Mouse (Mus musculus) limb, embryonic 15.5 days (tissue): ENCODE results near the gene Ncaph. TPM values are rescaled to one million over a fixed set of nuclear protein-coding genes. Genes with fewer than 3 reads are reported as not detected.
"Not testable (repeated sequence)": the region's sequence is repeated elsewhere in the genome, so short reads cannot be mapped to it uniquely, and the experiment has no call there.

Source experiments
- ATAC-seq: fragments of 200-750 bp; cut with Nextera tagmentation; 2 replicates; pipeline ENCODE4 v1.8.0; 2017; ENCODE audit warnings: low read depth, moderate TSS enrichment; ENCODE audit not compliant: insufficient number of reproducible peaks, low FRiP score, low TSS enrichment
- H3K27ac ChIP-seq: fragments of 300-500 bp; sonication (generic); 2 replicates; pipeline ENCODE4 v1.5.1; 2015; ENCODE audit warnings: moderate library complexity, mild to moderate bottlenecking, inconsistent platforms
- H3K27me3 ChIP-seq: fragments of 300-500 bp; sonication (generic); 2 replicates; pipeline ENCODE4 v1.6.1; 2015; ENCODE audit warnings: inconsistent platforms
- H3K36me3 ChIP-seq: fragments of 300-500 bp; sonication (generic); 2 replicates; pipeline ENCODE4 v1.6.1; 2015; ENCODE audit warnings: inconsistent platforms
- H3K4me1 ChIP-seq: fragments of 300-500 bp; sonication (generic); 2 replicates; pipeline ENCODE4 v1.6.1; 2015; ENCODE audit warnings: inconsistent platforms
- H3K4me2 ChIP-seq: fragments of 300-500 bp; sonication (generic); 2 replicates; pipeline ENCODE4 v1.6.1; 2015; ENCODE audit warnings: mild to moderate bottlenecking, inconsistent platforms
- H3K4me3 ChIP-seq: fragments of 300-500 bp; sonication (generic); 2 replicates; pipeline ENCODE4 v1.5.1; 2015; ENCODE audit warnings: mild to moderate bottlenecking, inconsistent platforms
- H3K9ac ChIP-seq: fragments of 300-500 bp; sonication (generic); 2 replicates; pipeline ENCODE4 v1.6.1; 2015; ENCODE audit warnings: inconsistent platforms
- H3K9me3 ChIP-seq: fragments of 300-500 bp; sonication (generic); 2 replicates; pipeline ENCODE4 v1.6.1; 2016; ENCODE audit warnings: inconsistent platforms
- WGBS: fragments of 180-500 bp; shearing (Covaris S2); methylation state at CpG from one replicate; pipeline ENCODE4 v1.1.7; 2015; 5-methylcytosine and 5-hydroxymethylcytosine counted together
- polyA plus RNA-seq: library from polyadenylated mRNA; unstranded; fragments of >200 nt; fragmentation: Nextera tagmentation; extraction: Ambion mirVana; gene quantifications from 2 replicates; pipeline ENCODE4 v1.2.1, GENCODE M21; 2015

Ncaph gene
- 61.3 and 62.5 TPM in 2 replicates for polyA plus RNA-seq

DNA sequence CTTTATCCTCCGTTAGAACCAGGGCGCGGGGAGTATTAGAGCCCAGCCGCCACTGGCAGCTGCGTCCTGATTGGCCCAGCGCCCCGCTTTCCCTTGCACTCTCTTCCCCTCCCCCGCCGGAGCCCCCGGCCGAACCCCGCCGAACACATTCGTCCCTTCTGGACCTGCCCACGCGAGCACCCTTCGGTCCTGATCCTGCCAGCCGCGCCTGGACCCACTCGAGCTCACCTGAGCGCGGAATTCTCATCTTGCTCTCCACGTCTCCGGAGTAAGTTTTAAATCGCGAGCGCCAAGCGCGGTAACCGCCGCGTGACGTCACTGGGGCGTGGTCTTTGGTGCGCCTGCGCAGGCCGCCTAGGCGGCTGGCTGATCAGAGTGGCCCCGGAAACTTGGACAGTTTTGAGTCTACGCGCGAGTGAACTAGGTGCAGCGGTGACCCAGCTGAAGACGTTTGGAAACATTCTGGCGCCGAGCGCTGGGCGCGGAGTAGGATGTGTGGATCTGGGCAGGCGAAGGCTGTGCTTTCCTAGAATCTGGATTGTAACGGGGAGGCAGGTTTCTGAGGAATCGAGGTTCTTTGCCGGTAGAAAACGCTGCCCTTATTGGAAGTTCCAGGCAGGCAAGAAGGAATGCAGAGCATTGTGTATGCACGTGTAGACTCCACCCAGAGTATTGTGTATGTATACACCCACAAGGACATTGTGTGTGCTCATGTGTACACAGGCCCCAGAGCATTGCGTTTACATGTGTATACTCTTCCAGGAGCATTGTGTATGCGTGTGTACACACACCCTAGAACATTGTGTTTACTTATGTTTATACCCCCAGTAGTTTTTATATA lies at the start of gene Ncaph:
TSS of gene Ncaph (minus strand) at position 334 of the 841 bp plus-strand sequence.
- H3K27ac ChIP-seq, result peak within 1 kb of the TSS; percentile 92
- peak within 1 kb of the TSS; percentile 46 for H3K9ac ChIP-seq
- no peaks in the 10 kb centered on the region for H3K36me3 ChIP-seq
- WGBS, result 1% methylated on average over 57 of the region's 57 CpGs
- H3K4me2 ChIP-seq, result peak within 1 kb of the TSS; percentile 64
- no peaks in the 10 kb centered on the region for H3K27me3 ChIP-seq
- peak; percentile 83 for ATAC-seq
- H3K4me3 ChIP-seq, result peak within 1 kb of the TSS; percentile 57
- peaks cover 42% of the 10 kb centered on the region for H3K4me1 ChIP-seq
- no peaks in the 10 kb centered on the region for H3K9me3 ChIP-seq

- Histone ChIP-seq H3K36me3 (no peaks in the 10 kb centered on the region), H3K27me3 (no peaks in the 10 kb centered on the region), H3K4me3 (peak overlapping the region; percentile 55), H3K4me2 (peak overlapping the region; percentile 70), H3K9me3 (no peaks in the 10 kb centered on the region), H3K4me1 (no peaks in the 10 kb centered on the region), H3K27ac (peak overlapping the region; percentile 87), H3K9ac (peak overlapping the region; percentile 71)
- ATAC-seq, result peak; percentile 98
- WGBS, result 2% methylated on average over 17 of the region's 17 CpGs
These were observed 49.0 kb upstream of the Ncaph start for GRCm38 (mm10) chr2:127182598-127183381.

- ATAC-seq, H3K9ac ChIP-seq, H3K4me3 ChIP-seq: not testable (repeated sequence)
These were observed 32.5 kb upstream of the Ncaph start for GRCm38 (mm10) chr2:127166261-127166660.

DNA sequence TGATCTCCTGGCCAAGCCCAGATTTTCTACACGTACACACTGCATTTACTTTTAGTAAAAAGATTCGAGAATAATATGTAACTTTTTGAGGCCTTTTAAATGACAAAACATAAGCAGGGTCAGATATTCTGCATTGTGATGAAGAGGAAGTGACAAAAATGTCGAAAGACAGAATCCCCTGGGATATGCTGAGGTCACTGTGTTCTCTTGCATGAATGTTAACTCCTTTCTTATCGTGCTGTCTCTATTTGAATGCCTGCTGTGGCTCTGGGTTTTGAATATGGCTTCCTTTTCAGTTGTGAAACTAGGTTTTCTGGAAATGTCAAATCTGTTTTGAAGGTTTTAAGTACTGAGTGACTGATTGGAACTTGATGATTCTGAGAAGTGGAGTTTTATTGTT lies 31.9 kb upstream of the Ncaph start:
- 0 out of 2 replicates have a peak, but pooled peaks cover 5% of the 10 kb centered on the region for H3K27me3 ChIP-seq
- no peaks in the 10 kb centered on the region for H3K36me3 ChIP-seq
- no peak for ATAC-seq
- H3K4me1 ChIP-seq, result no peaks in the 10 kb centered on the region
- H3K9ac ChIP-seq, result no peak overlapping the region
- no peak overlapping the region for H3K4me2 ChIP-seq
- no peak overlapping the region for H3K4me3 ChIP-seq
- H3K9me3 ChIP-seq, result no peaks in the 10 kb centered on the region
- no peak overlapping the region for H3K27ac ChIP-seq
- 59% methylated on average over 4 of the region's 4 CpGs for WGBS

More at GRCm38 (mm10) chr2:127166261-127166660, 32.5 kb upstream of the Ncaph start:
- H3K27ac ChIP-seq, H3K4me2 ChIP-seq, H3K9me3 ChIP-seq, H3K27me3 ChIP-seq, H3K36me3 ChIP-seq, H3K4me1 ChIP-seq: not testable (repeated sequence)
- WGBS, result 3% methylated on average over 1 of the region's 1 CpGs

- no peak overlapping the region for H3K27ac ChIP-seq
- no peak overlapping the region for H3K4me3 ChIP-seq
- 79% methylated on average over 3 of the region's 3 CpGs for WGBS
- H3K36me3 ChIP-seq, result peaks cover 11% of the 10 kb centered on the region
- no peak overlapping the region for H3K4me2 ChIP-seq
- ATAC-seq, result no peak
- no peak overlapping the region for H3K9ac ChIP-seq
- no peaks in the 10 kb centered on the region for H3K27me3 ChIP-seq
- H3K9me3 ChIP-seq, result no peaks in the 10 kb centered on the region
- H3K4me1 ChIP-seq, result peaks cover 22% of the 10 kb centered on the region
These were observed 11.9 kb upstream of the Ncaph start for GRCm38 (mm10) chr2:127145699-127146098.

DNA sequence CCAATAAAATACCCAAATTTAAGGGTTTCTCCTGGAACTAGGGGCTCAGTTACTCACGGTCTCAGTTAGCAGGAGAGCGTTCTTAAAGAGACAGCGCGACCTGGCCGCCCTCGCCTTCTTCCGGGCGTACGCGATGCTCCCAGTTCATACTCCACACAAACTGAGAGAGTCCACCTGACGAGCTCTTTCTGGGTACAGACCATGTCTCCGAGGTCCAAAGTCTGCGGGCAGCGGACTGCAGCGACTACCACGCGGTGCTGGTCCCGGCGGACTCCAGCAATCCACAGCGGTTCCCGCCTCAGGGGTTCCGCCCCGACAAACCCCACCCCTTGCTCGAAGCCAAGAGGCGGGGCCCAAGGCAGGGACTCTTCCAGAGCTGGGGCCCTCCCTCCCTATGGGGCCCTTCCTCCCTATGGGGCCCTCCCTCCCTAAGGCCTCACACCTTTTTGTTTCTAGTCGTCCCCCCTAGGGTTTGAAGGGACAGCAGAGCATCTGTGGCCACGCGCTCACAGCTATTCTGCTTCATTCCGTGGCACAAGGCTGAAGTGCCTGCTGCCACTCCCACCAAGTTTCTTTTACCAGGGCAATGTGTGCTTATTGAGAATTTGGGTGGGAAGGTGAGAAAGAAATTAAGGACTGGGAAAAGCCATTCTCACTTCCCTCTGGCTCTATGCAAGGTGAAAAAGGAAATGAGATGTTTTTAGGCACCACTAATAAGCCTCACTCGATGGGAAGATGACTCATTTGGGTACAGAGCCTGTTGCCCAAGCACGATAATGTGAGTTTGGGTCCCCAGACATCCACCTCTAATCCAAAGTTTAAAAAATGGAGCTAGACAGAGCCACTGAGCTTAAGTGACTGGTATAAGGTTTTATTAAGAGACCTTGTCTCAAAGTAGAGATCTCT lies 9.7 kb upstream of the Ncaph start, which contains the start of gene Itpripl1:
TSS of gene Itpripl1 (minus strand) at position 285 of the 906 bp plus-strand sequence.
- WGBS, result 3% methylated on average over 31 of the region's 31 CpGs
- H3K27me3 ChIP-seq, result no peaks in the 10 kb centered on the region
- peaks cover 23% of the 10 kb centered on the region for H3K36me3 ChIP-seq
- no peaks in the 10 kb centered on the region for H3K9me3 ChIP-seq
- H3K4me3 ChIP-seq, result peak within 1 kb of the TSS; percentile 66
- H3K27ac ChIP-seq, result no peak within 1 kb of the TSS
- peak within 1 kb of the TSS; percentile 47 for H3K9ac ChIP-seq
- ATAC-seq, result peak; percentile 79
- peak within 1 kb of the TSS; percentile 76 for H3K4me2 ChIP-seq
- H3K4me1 ChIP-seq, result peaks cover 27% of the 10 kb centered on the region

DNA sequence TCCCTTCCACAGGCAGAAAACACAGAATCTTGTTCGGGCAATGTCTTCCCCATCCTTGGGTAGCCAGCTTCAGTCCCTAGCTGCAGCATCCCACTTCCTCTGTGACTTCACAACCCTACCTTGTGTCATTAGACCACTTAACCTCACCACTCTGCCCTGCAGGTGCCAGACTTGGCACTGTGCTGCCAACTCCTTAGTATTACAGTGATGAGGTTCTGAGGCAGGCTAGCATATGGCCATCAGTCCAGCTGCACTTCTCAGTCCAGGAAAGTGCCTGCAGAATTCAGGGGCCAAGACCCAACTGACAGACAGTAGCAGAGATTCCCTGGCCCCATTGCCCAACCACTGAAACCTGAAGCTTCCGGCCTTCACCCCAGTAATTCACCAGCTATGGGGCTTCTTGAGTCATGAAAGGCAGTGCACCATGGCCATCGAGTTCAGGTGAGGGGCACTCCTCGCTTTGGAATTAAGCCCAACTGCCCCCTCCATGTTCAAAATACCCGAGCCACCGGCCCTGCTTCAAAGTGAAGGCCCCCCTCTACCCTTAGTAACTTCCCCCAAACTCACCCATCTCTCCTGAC lies 8.9 kb upstream of the Ncaph start:
- Histone ChIP-seq H3K9me3 (no peaks in the 10 kb centered on the region), H3K4me1 (peaks cover 33% of the 10 kb centered on the region), H3K4me2 (peak overlapping the region; percentile 76), H3K4me3 (peak overlapping the region; percentile 66), H3K27ac (no peak overlapping the region), H3K36me3 (peaks cover 23% of the 10 kb centered on the region), H3K27me3 (no peaks in the 10 kb centered on the region), H3K9ac (peak overlapping the region; percentile 47)
- WGBS, result 11% methylated on average over 6 of the region's 6 CpGs
- no peak for ATAC-seq

- Histone ChIP-seq H3K4me2 (peak overlapping the region; percentile 76), H3K9me3 (no peaks in the 10 kb centered on the region), H3K36me3 (peaks cover 23% of the 10 kb centered on the region), H3K9ac (no peak overlapping the region), H3K4me3 (peak overlapping the region; percentile 66; the same call in 1 of the 2 replicates), H3K27me3 (no peaks in the 10 kb centered on the region), H3K27ac (no peak overlapping the region), H3K4me1 (peaks cover 35% of the 10 kb centered on the region)
- no peak for ATAC-seq
- WGBS, result 81% methylated on average over 10 of the region's 10 CpGs
These were observed 8.3 kb upstream of the Ncaph start for GRCm38 (mm10) chr2:127142031-127142430.

DNA sequence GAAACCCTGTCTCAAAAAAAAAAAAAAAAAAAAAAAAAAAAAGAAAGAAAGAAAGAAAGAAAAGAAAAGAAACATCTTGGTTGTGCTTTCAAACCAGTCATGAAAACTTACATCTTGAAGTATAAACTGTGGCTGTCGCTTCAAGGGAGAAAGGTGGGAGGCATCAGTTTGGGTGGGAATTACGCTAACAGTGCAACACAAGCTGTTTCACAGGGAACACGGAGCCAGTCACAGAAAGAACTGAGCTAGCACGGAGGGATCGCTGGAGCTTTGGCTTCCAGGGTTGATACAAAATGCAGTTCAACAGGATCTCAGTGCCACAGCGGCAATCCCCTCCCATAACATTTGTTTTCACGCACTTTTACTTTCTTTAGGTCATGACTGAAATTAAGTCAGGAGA lies 6.3 kb upstream of the Ncaph start:
- H3K9me3 ChIP-seq, result no peaks in the 10 kb centered on the region
- no peak overlapping the region for H3K9ac ChIP-seq
- 92% methylated on average over 7 of the region's 7 CpGs for WGBS
- no peaks in the 10 kb centered on the region for H3K27me3 ChIP-seq
- H3K4me1 ChIP-seq, result peaks cover 43% of the 10 kb centered on the region
- no peak overlapping the region for H3K27ac ChIP-seq
- H3K4me3 ChIP-seq, result no peak overlapping the region
- no peak overlapping the region for H3K4me2 ChIP-seq
- H3K36me3 ChIP-seq, result peaks cover 23% of the 10 kb centered on the region
- ATAC-seq, result no peak

DNA sequence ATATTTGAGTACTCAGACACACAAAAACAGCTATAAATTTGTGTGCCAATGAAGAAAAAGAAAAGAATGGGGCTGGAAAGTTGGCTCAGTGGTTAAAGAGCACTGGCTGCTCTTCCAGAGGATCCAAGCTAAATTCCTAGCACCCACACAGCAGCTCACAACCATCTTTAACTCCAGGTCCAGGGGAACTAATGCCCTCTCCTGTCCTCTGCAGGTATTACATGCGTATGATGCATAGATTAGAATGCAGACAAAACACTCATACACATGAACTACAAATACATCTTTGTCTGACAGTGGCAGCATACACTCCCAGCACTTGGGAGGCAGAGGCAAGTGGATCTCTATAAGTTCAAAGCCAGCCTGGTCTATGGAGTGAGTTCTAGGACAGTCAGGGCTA lies 5.9 kb upstream of the Ncaph start:
- Histone ChIP-seq H3K27ac (no peak overlapping the region), H3K36me3 (peaks cover 23% of the 10 kb centered on the region), H3K4me2 (no peak overlapping the region), H3K9me3 (no peaks in the 10 kb centered on the region), H3K27me3 (no peaks in the 10 kb centered on the region), H3K4me3 (no peak overlapping the region), H3K9ac (no peak overlapping the region), H3K4me1 (peaks cover 43% of the 10 kb centered on the region)
- ATAC-seq, result no peak
- 92% methylated on average over 1 of the region's 1 CpGs for WGBS

GRCm38 (mm10) chr2:127139094-127139493 lies 5.3 kb upstream of the Ncaph start:
- Histone ChIP-seq H3K36me3 (peaks cover 23% of the 10 kb centered on the region), H3K27me3 (no peaks in the 10 kb centered on the region), H3K27ac (no peak overlapping the region), H3K9ac (no peak overlapping the region), H3K4me1 (peaks cover 48% of the 10 kb centered on the region), H3K4me3 (no peak overlapping the region), H3K9me3 (no peaks in the 10 kb centered on the region), H3K4me2 (no peak overlapping the region)
- no peak for ATAC-seq
- 81% methylated on average over 8 of the region's 8 CpGs for WGBS
